Mouse (Mus musculus): ENCODE measurements around the gene Kif22.

Kif22 gene

DNA sequence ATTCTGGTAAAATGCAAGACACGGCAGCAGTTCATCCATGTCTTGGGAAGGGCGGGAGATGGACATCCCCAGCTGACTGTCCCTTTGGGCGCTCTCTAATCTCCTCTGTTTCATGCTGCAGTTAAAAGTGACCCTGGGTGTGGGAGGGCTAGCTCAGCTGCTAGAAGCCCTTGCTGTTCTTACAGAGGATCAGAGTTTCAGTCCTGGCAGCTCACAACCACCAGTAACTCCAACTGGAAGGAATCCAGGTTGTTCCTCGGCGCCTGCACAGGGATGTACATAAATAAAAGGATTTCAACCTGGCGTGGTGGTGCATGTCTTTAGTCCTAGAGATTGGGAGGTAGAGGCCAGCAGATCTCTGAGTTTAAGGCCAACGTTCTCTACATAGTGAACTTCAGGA lies 59.2 kb downstream of the Kif22 start:
- no peak for DNase-seq

DNA sequence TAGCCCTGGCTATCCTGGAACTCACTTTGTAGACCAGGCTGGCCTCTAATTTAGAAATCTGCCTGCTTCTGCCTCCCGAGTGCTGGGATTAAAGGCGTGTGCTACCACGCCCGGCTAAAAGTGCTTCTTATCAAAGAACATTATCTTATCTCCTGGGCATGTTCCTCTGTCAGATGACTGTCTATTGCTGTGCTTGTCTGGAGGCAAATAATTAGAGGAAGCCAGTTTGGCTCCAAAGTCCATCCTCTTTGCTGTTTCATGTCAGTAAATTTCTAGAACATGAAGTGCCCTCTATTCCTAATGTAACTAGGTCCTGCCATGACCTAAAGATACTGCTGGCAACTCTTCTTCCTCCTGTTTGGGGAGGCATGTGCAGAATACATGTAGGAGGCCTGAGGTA lies 60.2 kb downstream of the Kif22 start:
- DNase-seq = no peak

DNA sequence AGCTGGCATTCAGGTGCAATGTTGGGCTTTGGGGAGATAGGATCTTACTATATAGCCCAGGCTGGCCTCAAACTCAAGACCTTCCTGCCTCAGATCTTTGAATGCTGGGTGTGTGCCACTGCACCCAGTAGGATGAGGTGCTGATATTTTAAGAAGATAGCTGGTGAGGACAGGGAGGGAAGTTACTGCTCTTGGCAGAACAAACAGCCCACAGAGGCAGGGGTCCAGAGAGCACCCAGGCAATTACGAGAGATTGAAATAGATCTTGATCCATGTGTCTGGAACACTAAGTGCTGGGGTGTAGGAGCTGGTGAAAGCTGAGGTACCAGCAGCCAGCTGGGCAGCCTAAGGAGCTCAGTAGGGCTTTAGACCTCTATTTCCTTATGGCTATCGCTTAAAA lies 60.7 kb downstream of the Kif22 start:
- no peak for DNase-seq

DNA sequence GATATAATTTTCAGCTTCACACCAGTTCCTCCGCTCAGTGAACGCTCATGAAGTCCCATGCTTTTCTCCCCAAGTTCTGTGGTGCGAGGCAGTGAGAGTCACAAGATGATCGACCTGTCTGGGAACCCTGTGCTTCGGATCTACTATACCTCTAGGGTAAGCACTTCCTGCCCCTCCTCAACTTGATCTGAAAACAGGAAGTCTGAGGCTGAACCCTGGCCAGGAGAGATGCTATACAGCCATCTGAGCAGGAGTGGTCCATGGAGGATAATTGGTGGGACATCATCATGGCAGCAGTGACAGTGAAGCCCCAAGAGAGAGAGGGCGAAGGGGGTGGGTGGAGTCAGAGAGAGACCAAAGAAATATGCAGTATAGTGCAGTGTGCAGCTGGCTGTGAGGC lies 63.4 kb downstream of the Kif22 start:
- no peak for DNase-seq

Measured in cerebellum, postnatal 36 days (tissue).